Mouse (Mus musculus) midbrain, postnatal 0 days (tissue): Measurements from ENCODE around the gene Mcf2l. TPM values are rescaled to one million over a fixed set of nuclear protein-coding genes. Genes with fewer than 3 reads are reported as not detected.

Experiments used
- ATAC-seq: fragments of 200-750 bp; cut with Nextera tagmentation; 2 replicates; pipeline ENCODE4 v1.8.0; 2017; ENCODE audit warnings: moderate number of reproducible peaks, mild to moderate bottlenecking, moderate TSS enrichment, moderate library complexity; ENCODE audit not compliant: low FRiP score
- DNase-seq: peaks from one replicate; pipeline ENCODE4 v3.0.0-alpha.2; 2015; ENCODE audit warnings: low spot score
- H3K27ac ChIP-seq: fragments of 300-500 bp; sonication (generic); 2 replicates; pipeline ENCODE4 v1.5.1; 2014; ENCODE audit warnings: low read depth, mild to moderate bottlenecking, low read length, mixed read lengths
- H3K27me3 ChIP-seq: fragments of 300-500 bp; sonication (generic); 2 replicates; pipeline ENCODE4 v1.6.1; 2014; ENCODE audit warnings: low read length, control low read depth, mixed read lengths; ENCODE audit not compliant: insufficient read depth
- H3K36me3 ChIP-seq: fragments of 300-500 bp; sonication (generic); 2 replicates; pipeline ENCODE4 v1.6.1; 2014; ENCODE audit warnings: low read length, control low read depth, mixed read lengths; ENCODE audit not compliant: insufficient read depth
- H3K4me1 ChIP-seq: fragments of 300-500 bp; sonication (generic); 2 replicates; pipeline ENCODE4 v1.6.1; 2014; ENCODE audit warnings: mild to moderate bottlenecking, control low read depth, antibody characterized with exemption, low read length, mixed read lengths; ENCODE audit not compliant: insufficient read depth
- H3K4me2 ChIP-seq: fragments of 300-500 bp; sonication (generic); 2 replicates; pipeline ENCODE4 v1.6.1; 2014; ENCODE audit warnings: low read depth, mild to moderate bottlenecking, low read length, mixed read lengths; ENCODE audit not compliant: poor library complexity, severe bottlenecking
- H3K4me3 ChIP-seq: fragments of 300-500 bp; sonication (generic); 2 replicates; pipeline ENCODE4 v1.5.1; 2014; ENCODE audit warnings: low read depth, mild to moderate bottlenecking, low read length, moderate library complexity
- H3K9ac ChIP-seq: fragments of 300-500 bp; sonication (generic); replicated peaks from 2 replicates; pipeline ENCODE4 v1.6.1; 2014; ENCODE audit warnings: mild to moderate bottlenecking, low read length, moderate library complexity, mixed read lengths; ENCODE audit not compliant: poor library complexity, severe bottlenecking
- H3K9me3 ChIP-seq: fragments of 300-500 bp; sonication (generic); 2 replicates; pipeline ENCODE4 v1.6.1; 2016; ENCODE audit warnings: low read length, control low read depth
- CTCF ChIP-seq: IDR thresholded peaks from 2 replicates; pipeline ENCODE4 v1.5.1; 2016; ENCODE audit warnings: antibody characterized with exemption, mild to moderate bottlenecking
- WGBS: fragments of 180-500 bp; shearing (Covaris S2); extraction: QIAGEN DNeasy Blood & Tissue Kit; methylation state at CpG from one replicate; pipeline ENCODE4 v1.1.7; 2014; 5-methylcytosine and 5-hydroxymethylcytosine counted together
- polyA plus RNA-seq: library from polyadenylated mRNA; unstranded; fragments of >200 nt; fragmentation: Nextera tagmentation; extraction: Ambion mirVana; gene quantifications from 2 replicates; pipeline ENCODE4 v1.2.1, GENCODE M21; 2015
- total RNA-seq: library from RNA; depleted of rRNA; stranded (reverse); fragments of >200 nt; gene quantifications from 2 replicates; pipeline ENCODE4 v1.2.3, GENCODE M21; 2014

Gene Mcf2l
- total and polyA plus RNA-seq, 2 experiments from 2014 or later = 136 to 391 TPM

DNA sequence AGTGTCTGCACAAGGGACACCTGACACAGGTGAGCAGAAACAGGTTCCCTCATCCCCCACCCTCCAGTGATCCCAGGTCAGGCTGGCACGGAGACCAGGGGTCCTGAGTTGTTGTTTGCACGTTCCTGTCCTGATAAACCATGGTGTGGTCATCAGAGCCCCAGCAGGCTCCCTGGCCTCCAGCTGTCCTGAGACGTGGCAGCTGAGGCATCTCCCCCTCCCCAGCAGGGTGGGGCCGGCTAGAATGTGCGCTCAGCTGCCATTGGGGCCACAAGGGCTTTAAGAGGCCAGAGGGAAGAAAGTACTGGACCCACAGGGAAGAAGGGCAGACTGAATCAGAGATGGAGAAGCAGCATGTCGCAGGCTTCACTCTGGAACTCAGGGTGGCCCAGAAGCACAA, 79.1 kb downstream of the Mcf2l start:
- Histone ChIP-seq H3K4me3 (no peak overlapping the region), H3K36me3 (peaks cover 15% of the 10 kb centered on the region), H3K9ac (no peak overlapping the region), H3K27ac (no peak overlapping the region), H3K4me2 (no peak overlapping the region), H3K4me1 (peaks cover 24% of the 10 kb centered on the region), H3K9me3 (no peaks in the 10 kb centered on the region), H3K27me3 (no peaks in the 10 kb centered on the region)
- DNase-seq (no peak), ATAC-seq (no peak)
- no peak for TF ChIP-seq CTCF
- WGBS = 60% methylated on average over 6 of the region's 6 CpGs

DNA sequence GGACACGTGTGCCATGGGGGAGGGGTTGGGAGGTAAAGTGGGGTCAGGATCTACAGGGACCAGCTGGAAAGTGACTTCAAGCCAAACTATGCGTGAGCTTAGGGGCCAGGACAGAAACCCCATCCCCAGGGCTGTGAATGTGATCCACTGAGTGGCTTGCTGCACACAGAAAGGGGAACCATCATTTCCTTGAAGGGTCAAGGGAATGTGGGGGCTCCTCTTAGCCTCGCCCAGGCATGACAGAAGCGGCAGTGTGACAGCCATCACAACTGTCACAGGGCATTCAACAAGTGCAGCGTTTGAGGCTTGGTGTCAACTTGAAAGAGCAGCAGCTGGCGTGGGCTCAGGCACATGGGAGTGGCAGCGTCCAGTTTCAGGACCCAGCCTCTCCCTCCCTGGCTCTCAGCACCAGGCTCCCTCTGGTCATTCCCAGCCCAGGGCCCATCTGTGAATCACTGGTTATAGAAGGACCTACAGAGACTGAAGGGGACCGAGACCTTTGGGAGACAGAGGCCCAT, 81.8 kb downstream of the Mcf2l start:
- Histone ChIP-seq H3K36me3 (peaks cover 15% of the 10 kb centered on the region), H3K4me3 (no peak overlapping the region), H3K4me1 (peaks cover 15% of the 10 kb centered on the region; the same call in 1 of the 2 replicates), H3K4me2 (no peak overlapping the region), H3K9me3 (no peaks in the 10 kb centered on the region), H3K27ac (no peak overlapping the region), H3K9ac (no peak overlapping the region), H3K27me3 (no peaks in the 10 kb centered on the region)
- ATAC-seq = no peak
- TF ChIP-seq CTCF = no peak
- WGBS = 80% methylated on average over 8 of the region's 8 CpGs
- DNase-seq = no peak

DNA sequence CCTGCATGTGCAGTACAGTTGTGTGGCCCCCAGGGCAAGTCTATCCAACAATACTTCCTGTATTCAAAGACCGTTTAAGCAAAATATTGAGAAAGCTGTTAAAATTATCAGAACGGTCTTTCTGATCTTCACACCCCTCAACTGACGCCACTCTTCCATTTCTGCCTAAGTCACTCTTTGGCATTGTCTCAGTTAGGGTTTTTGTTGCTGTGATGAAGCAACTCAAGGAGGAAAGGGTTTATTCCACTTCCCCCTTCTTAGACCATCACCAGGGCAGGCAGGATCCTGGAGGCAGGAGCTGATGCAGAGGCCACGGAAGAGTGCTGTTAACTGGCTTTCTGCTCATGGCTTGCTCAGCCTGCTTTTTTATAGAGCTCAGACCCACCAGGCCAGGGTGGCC, 82.3 kb downstream of the Mcf2l start:
- H3K9ac ChIP-seq = no peak overlapping the region
- H3K4me2 ChIP-seq = no peak overlapping the region
- H3K36me3 ChIP-seq = peaks cover 15% of the 10 kb centered on the region
- no peak for DNase-seq
- no peak for ATAC-seq
- no peak overlapping the region for H3K27ac ChIP-seq
- H3K4me3 ChIP-seq = no peak overlapping the region
- TF ChIP-seq CTCF = no peak
- no peaks in the 10 kb centered on the region for H3K27me3 ChIP-seq
- peaks cover 10% of the 10 kb centered on the region; the same call in 1 of the 2 replicates for H3K4me1 ChIP-seq
- no peaks in the 10 kb centered on the region for H3K9me3 ChIP-seq
- 90% methylated on average over 4 of the region's 4 CpGs for WGBS

DNA sequence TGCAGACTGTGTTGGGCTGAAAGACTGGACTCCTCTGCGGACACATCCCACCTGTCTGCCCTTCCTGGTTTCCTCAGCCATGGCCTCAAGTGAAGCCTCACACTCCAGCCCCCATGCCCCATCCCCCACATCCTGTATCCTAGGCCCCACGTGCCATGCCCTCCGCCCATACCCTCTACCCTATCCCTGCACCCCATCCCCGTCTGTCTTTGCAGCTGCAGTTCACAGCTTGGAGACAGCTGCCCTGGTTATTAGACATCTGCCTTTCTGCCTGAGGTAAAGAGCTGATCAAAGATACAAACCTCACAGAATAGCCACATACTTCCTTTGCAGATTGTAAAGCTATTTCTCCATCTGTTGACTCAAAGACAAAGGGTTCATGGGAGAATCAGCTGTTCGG, 83.3 kb downstream of the Mcf2l start:
- ATAC-seq = no peak
- no peak overlapping the region for H3K4me2 ChIP-seq

DNA sequence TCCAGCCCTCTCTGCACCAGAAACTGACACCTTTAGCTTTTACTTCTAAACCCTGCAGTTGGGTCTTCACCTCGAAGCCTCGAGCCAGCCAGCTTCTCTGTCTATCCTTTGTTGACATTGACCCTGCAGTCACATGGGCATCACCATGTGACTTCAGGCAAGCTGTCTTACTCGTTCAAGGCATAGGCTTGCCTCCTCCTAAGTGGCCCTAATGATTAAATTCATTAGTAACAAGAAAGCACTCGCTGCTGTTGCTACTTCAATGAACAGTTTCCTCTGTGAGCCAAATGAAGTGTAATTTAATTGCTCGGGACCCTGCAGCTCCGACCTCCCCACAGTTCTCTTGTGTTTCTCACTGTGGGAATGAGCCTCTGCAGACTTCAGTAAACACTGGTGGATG, 83.8 kb downstream of the Mcf2l start:
- Histone ChIP-seq H3K9ac (no peak overlapping the region), H3K36me3 (peaks cover 10% of the 10 kb centered on the region; the same call in 1 of the 2 replicates), H3K9me3 (no peaks in the 10 kb centered on the region), H3K4me3 (no peak overlapping the region), H3K4me2 (no peak overlapping the region), H3K4me1 (peaks cover 4% of the 10 kb centered on the region; the same call in 1 of the 2 replicates), H3K27ac (no peak overlapping the region), H3K27me3 (no peaks in the 10 kb centered on the region)
- WGBS = 42% methylated on average over 6 of the region's 6 CpGs
- no peak for ATAC-seq
- DNase-seq = no peak
- no peak for TF ChIP-seq CTCF

More for the DNA sequence above, 83.3 kb downstream of the Mcf2l start:
- Histone ChIP-seq H3K27ac (no peak overlapping the region), H3K9ac (no peak overlapping the region), H3K4me3 (no peak overlapping the region), H3K9me3 (no peaks in the 10 kb centered on the region), H3K36me3 (peaks cover 15% of the 10 kb centered on the region), H3K27me3 (no peaks in the 10 kb centered on the region), H3K4me1 (peaks cover 1% of the 10 kb centered on the region; the same call in 1 of the 2 replicates)
- DNase-seq = no peak
- 66% methylated on average over 5 of the region's 5 CpGs for WGBS
- TF ChIP-seq CTCF = no peak

DNA sequence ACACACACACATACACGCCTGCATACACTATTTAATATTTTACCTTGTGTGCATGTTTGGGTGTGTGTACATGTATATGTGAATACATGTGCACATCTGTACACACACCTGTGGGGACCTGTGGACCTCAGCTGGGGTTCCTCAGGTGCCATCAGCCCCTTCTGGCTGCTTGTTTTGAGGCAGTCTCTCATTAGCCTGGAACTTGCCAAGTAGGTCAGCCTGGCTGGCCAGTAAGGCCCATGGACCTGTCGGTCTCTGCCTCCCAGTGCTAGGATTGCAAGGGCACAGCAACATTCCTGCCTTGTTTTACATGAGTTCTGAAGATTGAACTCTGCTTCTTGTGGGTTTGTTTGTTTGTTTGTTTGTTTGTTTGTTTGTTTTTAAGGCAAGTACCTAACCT, 87.0 kb downstream of the Mcf2l start:
- Histone ChIP-seq H3K36me3 (peaks cover 27% of the 10 kb centered on the region), H3K27me3 (no peaks in the 10 kb centered on the region), H3K9me3 (no peaks in the 10 kb centered on the region), H3K4me1 (peaks cover 9% of the 10 kb centered on the region; the same call in 1 of the 2 replicates), H3K4me2 (no peak overlapping the region), H3K27ac (no peak overlapping the region), H3K4me3 (no peak overlapping the region), H3K9ac (no peak overlapping the region)
- ATAC-seq (no peak), DNase-seq (no peak)
- 88% methylated on average over 2 of the region's 2 CpGs for WGBS
- no peak for TF ChIP-seq CTCF
